Comparison of ENCODE assay signal across 17 mouse cellular contexts in the genomic region with DNA sequence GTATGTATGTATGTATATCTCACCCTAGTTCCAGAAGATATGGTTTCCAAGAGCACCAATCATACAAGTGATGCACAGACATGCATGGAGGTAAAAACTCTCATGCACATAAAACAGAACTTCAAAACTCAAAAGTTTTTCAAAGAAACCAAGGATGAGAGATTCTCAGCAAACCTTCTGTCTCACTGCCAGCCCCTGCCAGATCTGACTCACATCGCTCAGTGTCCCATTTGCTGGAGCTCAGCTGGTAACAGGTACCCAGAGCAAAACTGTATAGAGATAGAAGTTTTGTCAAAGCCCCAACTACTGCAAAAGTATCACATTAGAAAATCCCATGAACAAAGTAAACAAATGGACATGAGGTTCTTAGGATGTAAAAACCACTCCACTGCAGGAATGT.
"Had no signal": no experiment of that assay in that cellular context is flagged by ENCODE, and none has a peak within 500 bp of the region (broad histone marks: within the 10 kb centered on the region; RNA-seq: fewer than 3 reads in every experiment).

No protein-coding gene starts in this region.

- ATAC-seq: liver, embryonic 12.5 days; liver, postnatal 0 days; lung, postnatal 0 days; midbrain, embryonic 13.5 days; midbrain, embryonic 15.5 days; midbrain, embryonic 16.5 days had no signal

- DNase-seq: left cerebral cortex, postnatal 4 days; liver; liver, embryonic 13.5 days; liver, postnatal 0 days; lung, adult 18-20 months; lung, adult 2 months; lung, embryonic 14.5 days; lung, postnatal 10 days; lung, postnatal 14 days; lung, postnatal 36 days; lung, postnatal 4 days; midbrain, embryonic 14.5 days had no signal
